Mouse (Mus musculus) ES-E14 (cell line): ENCODE data around the gene Il2ra. TPM values are rescaled to one million over a fixed set of nuclear protein-coding genes. Genes with fewer than 3 reads are reported as not detected.

Experiments
- DNase-seq: peaks from one replicate; pipeline ENCODE4 v3.0.0-alpha.2; 2013; ENCODE audit warnings: low read depth, low spot score
- H3K27ac ChIP-seq: 2 replicates; pipeline ENCODE4 v1.5.1; 2012; ENCODE audit warnings: low read depth, mild to moderate bottlenecking, low read length, moderate library complexity, mixed read lengths; ENCODE audit not compliant: poor library complexity, insufficient read depth, severe bottlenecking
- H3K36me3 ChIP-seq: 2 replicates; pipeline ENCODE4 v1.6.1; 2012; ENCODE audit warnings: mild to moderate bottlenecking, low read length, moderate library complexity, mixed read lengths; ENCODE audit not compliant: control insufficient read depth, poor library complexity, insufficient read depth, severe bottlenecking
- H3K4me1 ChIP-seq, 2 experiments: fragments of 150-350 bp in 1 of 2; sonication (generic) in 1 of 2; 2 replicates each; pipeline ENCODE4 v1.6.1; 2012; ENCODE audit warnings: low read length in 2 of 2, mild to moderate bottlenecking in 1 of 2, mixed read lengths in 1 of 2; ENCODE audit not compliant: control insufficient read depth in 2 of 2, insufficient read depth in 2 of 2, poor library complexity in 1 of 2
- H3K4me3 ChIP-seq, 2 experiments: fragments of 150-350 bp in 1 of 2; sonication (generic) in 1 of 2; 2 replicates each; pipeline ENCODE4 v1.5.1; 2012; ENCODE audit warnings: low read length in 2 of 2, low read depth in 1 of 2, mild to moderate bottlenecking in 1 of 2, mixed read lengths in 1 of 2; ENCODE audit not compliant: insufficient read depth in 1 of 2, poor library complexity in 1 of 2, severe bottlenecking in 1 of 2
- H3K9ac ChIP-seq: 2 replicates; pipeline ENCODE4 v1.6.1; 2012; ENCODE audit warnings: low read depth, mild to moderate bottlenecking, low read length, mixed read lengths; ENCODE audit not compliant: poor library complexity, insufficient read depth, severe bottlenecking
- H3K9me3 ChIP-seq: fragments of 150-350 bp; sonication (generic); 2 replicates; pipeline ENCODE4 v1.6.1; 2012; ENCODE audit warnings: low read depth, mild to moderate bottlenecking, low read length; ENCODE audit not compliant: control insufficient read depth, insufficient read depth
- CHD2 ChIP-seq: IDR thresholded peaks from 2 replicates; pipeline ENCODE4 v1.6.1; 2014; ENCODE audit warnings: mild to moderate bottlenecking, low read depth, low read length, inconsistent platforms
- HCFC1 ChIP-seq: IDR thresholded peaks from 2 replicates; pipeline ENCODE4 v1.6.1; 2012; ENCODE audit warnings: low read length, inconsistent platforms, borderline replicate concordance; ENCODE audit not compliant: insufficient read depth
- MAFK ChIP-seq: IDR thresholded peaks from 2 replicates; pipeline ENCODE4 v1.6.1; 2014; ENCODE audit warnings: mild to moderate bottlenecking, low read depth, low read length, inconsistent platforms; ENCODE audit not compliant: insufficient read depth
- ZC3H11A ChIP-seq: IDR thresholded peaks from 2 replicates; pipeline ENCODE4 v1.6.1; 2012; ENCODE audit warnings: low read depth, mild to moderate bottlenecking, inconsistent platforms, low read length, borderline replicate concordance
- ZNF384 ChIP-seq: IDR thresholded peaks from 2 replicates; pipeline ENCODE4 v1.6.1; 2012; ENCODE audit warnings: low read depth, low read length, inconsistent platforms
- in situ Hi-C, 2 experiments: fragments of 600-800 bp; cut with MboI; formaldehyde crosslinking; loops; one replicate each; pipeline ENCODE4 v1.15.1; 2025; ENCODE audit warnings: low sequenced_read_pairs in 2 of 2, inconsistent platforms in 1 of 2; ENCODE audit not compliant: unreplicated experiment in 2 of 2
- total RNA-seq: library from RNA; depleted of rRNA; stranded (reverse); fragments of 300-350 nt; gene quantifications from 2 replicates; pipeline ENCODE4 v1.2.3, GENCODE M21; 2012

The Il2ra gene
- total RNA-seq, 1 experiment, result not detected

DNA sequence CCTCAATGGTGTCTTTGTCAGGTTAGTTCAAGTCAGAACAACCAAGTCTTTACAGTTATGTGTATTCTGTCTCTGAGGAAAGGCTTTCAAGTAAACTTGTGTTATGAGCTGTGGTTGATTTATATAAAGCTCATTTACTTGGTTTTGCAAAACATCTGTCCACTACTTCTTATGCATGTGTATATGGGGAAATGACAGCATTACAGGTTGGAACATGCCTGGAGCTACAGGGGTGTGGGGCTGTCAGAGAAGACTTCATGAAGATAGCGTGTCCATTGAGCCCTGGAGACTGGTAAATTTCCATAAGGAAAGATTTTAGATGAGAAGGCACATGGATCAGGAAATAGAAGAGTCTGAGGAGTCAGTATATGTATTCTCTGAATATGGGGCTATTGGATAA, 1.4 kb downstream of the Il2ra start:
- no peak for TF ChIP-seq HCFC1
- no peak for TF ChIP-seq CHD2
- no peak for TF ChIP-seq ZC3H11A
- TF ChIP-seq ZNF384, result no peak
- no peak for TF ChIP-seq MAFK
- Histone ChIP-seq H3K9ac (no peak overlapping the region), H3K27ac (no peak overlapping the region), H3K36me3 (no peaks in the 10 kb centered on the region), H3K4me1 (no peaks in the 10 kb centered on the region), H3K9me3 (no peaks in the 10 kb centered on the region), H3K4me3 (no peak overlapping the region)
- DNase-seq, result no peak
- in situ Hi-C loops, result no loop called here

DNA sequence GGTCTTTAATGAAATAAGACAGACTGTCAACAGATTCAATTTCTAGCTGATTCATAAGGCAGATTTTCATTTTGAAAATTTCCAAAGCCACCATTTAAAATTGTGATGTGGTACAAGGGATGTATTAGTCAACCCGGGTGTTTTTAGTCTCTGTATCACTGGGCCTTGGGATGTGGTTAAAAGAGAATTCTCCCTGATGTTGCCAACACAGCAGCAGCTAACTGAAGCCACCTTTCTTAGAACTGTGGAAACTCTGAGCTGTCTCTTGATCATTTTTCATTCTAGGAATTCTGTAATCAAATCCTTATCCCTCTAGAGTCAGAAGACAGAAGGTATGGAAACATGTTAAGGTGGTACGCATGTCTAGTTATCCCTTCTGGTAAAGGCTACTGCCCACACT, 2.7 kb downstream of the Il2ra start:
- TF ChIP-seq CHD2, result no peak
- no peak for TF ChIP-seq ZC3H11A
- TF ChIP-seq MAFK, result no peak
- TF ChIP-seq ZNF384, result no peak
- no peak for TF ChIP-seq HCFC1
- no peaks in the 10 kb centered on the region for H3K4me1 ChIP-seq
- H3K27ac ChIP-seq, result no peak overlapping the region
- H3K9me3 ChIP-seq, result no peaks in the 10 kb centered on the region
- in situ Hi-C loops, result no loop called here
- DNase-seq, result no peak
- H3K4me3 ChIP-seq, result no peak overlapping the region
- H3K36me3 ChIP-seq, result no peaks in the 10 kb centered on the region
- no peak overlapping the region for H3K9ac ChIP-seq

DNA sequence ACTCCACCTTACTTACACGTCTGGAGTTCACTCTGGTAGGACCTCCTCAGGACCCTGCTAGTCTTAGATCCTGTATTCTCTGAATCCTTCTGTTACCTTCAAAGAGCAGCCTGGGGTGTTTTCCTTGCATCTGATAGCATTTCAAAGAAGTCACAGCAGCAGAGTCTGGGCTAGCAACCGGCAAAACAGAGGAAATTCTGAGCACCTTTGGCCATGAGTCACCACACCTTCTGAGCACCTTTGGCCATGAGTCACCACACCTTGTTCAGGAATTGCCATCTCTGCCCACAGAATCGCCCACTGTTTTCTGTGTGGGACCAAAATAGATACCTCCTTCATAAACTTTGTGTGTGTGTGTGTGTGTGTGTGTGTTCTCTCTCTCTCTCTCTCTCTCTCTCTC, 8.9 kb downstream of the Il2ra start:
- Histone ChIP-seq H3K27ac (no peak overlapping the region), H3K36me3 (no peaks in the 10 kb centered on the region), H3K4me1 (no peaks in the 10 kb centered on the region), H3K4me3 (no peak overlapping the region), H3K9ac (no peak overlapping the region), H3K9me3 (no peaks in the 10 kb centered on the region)
- in situ Hi-C loops, result no loop called here
- no peak for TF ChIP-seq MAFK
- no peak for TF ChIP-seq ZNF384
- no peak for TF ChIP-seq CHD2
- TF ChIP-seq ZC3H11A, result no peak
- no peak for TF ChIP-seq HCFC1
- DNase-seq, result no peak

DNA sequence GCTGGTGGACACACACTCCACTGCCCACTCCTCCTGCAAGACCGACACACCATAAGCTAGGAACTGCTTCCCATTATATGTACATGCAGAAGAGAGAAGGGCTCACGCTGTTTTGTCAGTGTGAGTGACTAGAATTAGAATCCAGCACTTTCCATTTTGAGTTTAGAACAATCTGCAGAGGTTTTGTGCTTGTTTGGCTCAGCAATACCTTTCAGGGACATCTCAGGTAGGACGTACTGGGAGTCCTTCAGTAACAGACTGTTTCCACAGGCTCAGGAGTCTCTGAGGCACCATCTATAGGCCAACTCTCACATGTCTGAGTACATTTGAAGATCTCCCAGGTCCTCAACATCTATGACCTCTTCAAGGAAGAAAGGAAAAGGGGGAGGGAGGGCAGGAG, 9.6 kb downstream of the Il2ra start:
- DNase-seq, result no peak
- Histone ChIP-seq H3K36me3 (no peaks in the 10 kb centered on the region), H3K4me3 (no peak overlapping the region), H3K27ac (no peak overlapping the region), H3K9ac (no peak overlapping the region), H3K9me3 (no peaks in the 10 kb centered on the region), H3K4me1 (no peaks in the 10 kb centered on the region)
- in situ Hi-C loops, result no loop called here
- TF ChIP-seq ZNF384 (no peak), HCFC1 (no peak), MAFK (no peak), CHD2 (no peak)

DNA sequence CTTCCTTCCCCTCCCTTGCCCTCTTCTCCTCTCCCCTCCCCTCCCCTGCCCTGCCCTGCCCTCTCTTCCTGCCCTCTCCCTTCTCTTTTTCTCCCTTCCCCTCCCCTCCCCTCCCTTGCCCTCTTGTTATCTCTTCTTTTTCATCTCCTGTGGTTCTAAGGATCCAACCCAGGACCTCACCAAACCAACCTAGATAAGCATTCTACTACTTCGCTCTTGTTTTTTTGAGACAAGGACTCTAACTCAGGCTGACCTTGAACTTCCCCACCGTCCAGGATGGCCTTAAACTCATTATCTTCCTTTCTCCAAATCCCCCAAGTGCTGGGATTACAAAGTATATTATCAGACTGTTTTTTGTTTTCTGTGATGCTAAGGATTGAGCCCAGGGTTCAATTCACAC, 10.2 kb downstream of the Il2ra start:
- Histone ChIP-seq H3K4me1 (no peaks in the 10 kb centered on the region), H3K9ac (no peak overlapping the region), H3K27ac (no peak overlapping the region), H3K36me3 (no peaks in the 10 kb centered on the region), H3K9me3 (no peaks in the 10 kb centered on the region), H3K4me3 (no peak overlapping the region)
- DNase-seq, result no peak
- TF ChIP-seq CHD2 (no peak), HCFC1 (no peak), ZC3H11A (no peak), MAFK (no peak), ZNF384 (no peak)
- in situ Hi-C loops, result no loop called here
